Mouse (Mus musculus) gastrocnemius, postnatal 10 days (tissue): ENCODE results near the gene AC141477.1. TPM values are rescaled to one million over a fixed set of nuclear protein-coding genes. Genes with fewer than 3 reads are reported as not detected.
A peak's percentile ranks its signal among the peaks of the same experiment; 100 is the strongest.

Experiments used
- DNase-seq: peaks from one replicate; pipeline ENCODE4 v3.0.0; 2021; ENCODE audit warnings: mixed read lengths
- total RNA-seq, 2 experiments: library from RNA; stranded (reverse); gene quantifications; 2 replicates each; pipeline ENCODE4 v1.2.3; 2021

Gene AC141477.1
- total RNA-seq, 2 experiments from 2014 or later: not detected

GRCm38 (mm10) chr10:76408520-76408919 is 31.7 kb downstream of the AC141477.1 start:
- no peak for DNase-seq

- no peak for DNase-seq
Observed at GRCm38 (mm10) chr10:76392596-76392995, 47.6 kb downstream of the AC141477.1 start.

GRCm38 (mm10) chr10:76391786-76392185 is 48.5 kb downstream of the AC141477.1 start:
- DNase-seq: peak; percentile 31

- DNase-seq: no peak
Observed at GRCm38 (mm10) chr10:76391166-76391565, 49.1 kb downstream of the AC141477.1 start.

Other genes with a start within 250 kb of the AC141477.1 start
- 10 to 100 TPM in 1 of 2 experiments, 1 to 10 TPM in 1; 8.0 to 10.7 TPM for gene Prmt2, start 202.6 kb downstream of the AC141477.1 start, total RNA-seq
- gene S100b, start 186.6 kb downstream of the AC141477.1 start, total RNA-seq: 1 to 10 TPM; 7.9 to 9.7 TPM
- 10 to 100 TPM; 11.0 to 16.9 TPM for gene Dip2a, start 95.2 kb downstream of the AC141477.1 start, total RNA-seq
- gene Pcnt, start 2.3 kb upstream of the AC141477.1 start, total RNA-seq: 10 to 100 TPM; 45.1 to 56.7 TPM
- under 1 TPM; 0.21 to 0.38 TPM for gene 2610028H24Rik, start 8.6 kb upstream of the AC141477.1 start, total RNA-seq
- gene Mcm3ap, start 28.5 kb upstream of the AC141477.1 start, total RNA-seq: 10 to 100 TPM; 25.5 to 27.9 TPM
- 1 to 10 TPM; 3.5 to 3.7 TPM for gene Ybey, start 28.7 kb upstream of the AC141477.1 start, total RNA-seq
- 10 to 100 TPM in 1 of 2 experiments, 1 to 10 TPM in 1; 7.0 to 10.1 TPM for gene Lss, start 91.1 kb upstream of the AC141477.1 start, total RNA-seq
- not detected for gene Spatc1l, start 121.8 kb upstream of the AC141477.1 start, total RNA-seq
- not detected for gene Ftcd, start 135.2 kb upstream of the AC141477.1 start, total RNA-seq
- 100 to 1,000 TPM; 352 to 417 TPM for gene Col6a2, start 183.2 kb upstream of the AC141477.1 start, total RNA-seq